ENCODE assay signal across 8 mouse cellular contexts in the genomic region with DNA sequence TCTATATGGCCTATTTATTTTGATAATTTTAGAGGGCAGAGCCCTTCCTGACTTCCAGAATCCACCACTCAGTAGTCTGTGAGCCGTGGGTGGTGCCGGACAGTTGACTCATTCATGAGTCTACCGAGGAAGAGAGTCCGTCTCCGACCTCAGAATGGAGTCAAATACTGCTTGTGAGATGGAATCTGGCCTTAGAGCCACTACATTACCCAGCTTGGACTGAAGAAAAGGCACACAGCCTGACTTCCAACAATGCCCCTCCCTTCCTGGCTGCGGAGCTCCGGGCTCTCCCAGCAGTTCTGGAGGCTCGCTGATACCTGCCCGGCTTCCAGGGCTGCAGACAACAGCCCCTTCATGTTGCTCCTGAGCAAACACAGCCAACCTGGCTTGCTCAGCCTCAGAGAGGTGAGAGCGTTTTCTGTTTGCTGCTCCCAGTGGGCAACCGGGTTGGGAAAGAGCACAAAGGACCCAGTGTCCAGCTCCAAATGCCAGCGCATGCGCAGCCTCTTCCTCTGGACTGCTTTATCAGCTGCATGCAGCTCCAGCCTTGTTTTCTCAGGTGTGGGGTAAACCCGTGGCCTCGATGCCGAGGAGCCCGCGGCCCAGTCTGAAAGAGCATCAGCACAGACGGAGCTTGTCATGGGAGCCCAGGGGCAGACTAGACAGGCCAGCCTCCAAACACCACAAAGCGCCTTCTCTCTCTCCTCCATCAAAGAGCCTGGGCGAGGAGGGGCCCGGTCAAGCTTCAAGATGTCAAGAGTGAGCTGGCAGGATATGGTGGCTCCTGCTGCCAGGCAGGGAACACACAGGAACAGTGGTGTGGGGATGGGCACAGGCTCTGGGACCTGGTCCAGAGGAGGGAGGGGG. TPM values are rescaled to one million over a fixed set of nuclear protein-coding genes. Genes with fewer than 3 reads are reported as not detected.
DNase-seq lines count a peak whose midpoint lies in the region; ATAC-seq lines count a peak whose summit lies in the region.

No protein-coding gene starts in this region.

- DNase-seq in adrenal gland, postnatal 14 days = peak; percentile 63
- peak; percentile 38 to 67 for DNase-seq in cerebellum, postnatal 4 days (ENCODE audit: low spot score in 2 of 2)
- DNase-seq in heart, embryonic 10.5 days (ENCODE audit: low spot score) = peak; percentile 86
- DNase-seq in kidney, adult 8-10 months = peak; percentile 13 to 29
- DNase-seq in left cerebral cortex, postnatal 4 days = peak; percentile 87
- peak; percentile 64 for DNase-seq in midbrain, embryonic 14.5 days
- DNase-seq in urinary bladder, postnatal 36 days (ENCODE audit: low spot score in 2 of 2) = peak; percentile 30 to 33

- H3K4me2 ChIP-seq in midbrain, embryonic 14.5 days (ENCODE audit: low read length) = no peak overlapping the region

- no peaks in the 10 kb centered on the region for H3K27me3 ChIP-seq in heart, embryonic 10.5 days (ENCODE audit: insufficient read depth, poor library complexity, severe bottlenecking)
- H3K27me3 ChIP-seq in midbrain, embryonic 14.5 days (ENCODE audit: control insufficient read depth, insufficient read depth, low read length) = no peaks in the 10 kb centered on the region

- H3K4me1 ChIP-seq in heart, embryonic 10.5 days = peaks cover 34% of the 10 kb centered on the region
- H3K4me1 ChIP-seq in midbrain, embryonic 14.5 days (ENCODE audit: control insufficient read depth, insufficient read depth, low read length) = peaks cover 15% of the 10 kb centered on the region; the same call in 1 of the 2 replicates

- intact Hi-C loops in left cerebral cortex, postnatal 4 days (cut with DNase I) = no loop called here

- H3K36me3 ChIP-seq in heart, embryonic 10.5 days = no peaks in the 10 kb centered on the region
- no peaks in the 10 kb centered on the region for H3K36me3 ChIP-seq in midbrain, embryonic 14.5 days (ENCODE audit: control insufficient read depth, insufficient read depth, low read length)

- peak overlapping the region; percentile 76 for H3K27ac ChIP-seq in heart, embryonic 10.5 days
- peak overlapping the region; percentile 68 for H3K27ac ChIP-seq in midbrain, embryonic 14.5 days (replicated peaks; ENCODE audit: low read depth, low read length)

- no peaks in the 10 kb centered on the region for H3K9me3 ChIP-seq in heart, embryonic 10.5 days
- peaks cover 2% of the 10 kb centered on the region; the same call in 1 of the 2 replicates for H3K9me3 ChIP-seq in midbrain, embryonic 14.5 days (ENCODE audit: control insufficient read depth, low read length)

- peak overlapping the region; percentile 37 for H3K4me3 ChIP-seq in heart, embryonic 10.5 days
- no peak overlapping the region for H3K4me3 ChIP-seq in midbrain, embryonic 14.5 days (replicated peaks; ENCODE audit: low read depth, low read length)

- 0 out of 2 replicates have a peak overlapping the region, but pooled peaks have one; percentile 17 for H3K9ac ChIP-seq in midbrain, embryonic 14.5 days (replicated peaks; ENCODE audit: low read length)

- no peak for ATAC-seq in midbrain, embryonic 14.5 days (ENCODE audit: low FRiP score, low TSS enrichment)
- ATAC-seq in megakaryocyte, adult 5-6 weeks (ENCODE audit: poor library complexity, severe bottlenecking) = no peak

- WGBS in heart, embryonic 10.5 days = 49% methylated on average over 22 of the region's 22 CpGs
- WGBS in midbrain, embryonic 14.5 days = 72% methylated on average over 22 of the region's 22 CpGs

RNA-seq across cellular contexts. Expression of gene Rflna, which starts 39.0 kb away (rescaled TPM):
- 3.7 and 5.3 TPM in 2 replicates for total RNA-seq in adrenal gland, postnatal 14 days (2021)
- 1.1 and 2.6 TPM in 2 replicates for polyA plus RNA-seq in heart, embryonic 10.5 days (2016; fragmentation: Nextera tagmentation; extraction: Ambion mirVana)
- 1 to 10 TPM; 2.0 to 2.1 TPM for total RNA-seq in left cerebral cortex, postnatal 4 days (2021)
- 5.7 and 5.9 TPM in 2 replicates for polyA plus RNA-seq in midbrain, embryonic 14.5 days (2014; fragmentation: Nextera tagmentation; extraction: Ambion mirVana)
- not detected in 2 replicates for total RNA-seq in megakaryocyte, adult 5-6 weeks (2015)
- not detected in 2 replicates for total RNA-seq in megakaryocyte, adult 5-6 weeks (2017)

Comparison
In these comparisons a context has a peak if more than half of its experiments do, and no peak if none do; other contexts are left out.
1. DNase-seq: peak in every context shown above with its lines; median percentile 87 in left cerebral cortex, postnatal 4 days; 86 in heart, embryonic 10.5 days; 64 in midbrain, embryonic 14.5 days; 63 in adrenal gland, postnatal 14 days; 52 in cerebellum, postnatal 4 days; 32 in urinary bladder, postnatal 36 days; 21 in kidney, adult 8-10 months.